Mouse (Mus musculus) heart, postnatal 0 days (tissue): ENCODE measurements at regions not wholly inside any gene's neighbourhood (a gene's known extent, or its start where the extent isn't known, plus 50 kb on each side); places are given as distances from the start of the nearest gene placed in this dataset.

Experiments
- CTCF ChIP-seq: IDR thresholded peaks from 2 replicates; pipeline ENCODE4 v1.5.1; 2016; ENCODE audit warnings: antibody characterized with exemption, control low read depth, low read depth
- EP300 ChIP-seq: IDR thresholded peaks from 2 replicates; pipeline ENCODE4 v1.6.1; 2016; ENCODE audit warnings: antibody characterized with exemption, low read depth

DNA sequence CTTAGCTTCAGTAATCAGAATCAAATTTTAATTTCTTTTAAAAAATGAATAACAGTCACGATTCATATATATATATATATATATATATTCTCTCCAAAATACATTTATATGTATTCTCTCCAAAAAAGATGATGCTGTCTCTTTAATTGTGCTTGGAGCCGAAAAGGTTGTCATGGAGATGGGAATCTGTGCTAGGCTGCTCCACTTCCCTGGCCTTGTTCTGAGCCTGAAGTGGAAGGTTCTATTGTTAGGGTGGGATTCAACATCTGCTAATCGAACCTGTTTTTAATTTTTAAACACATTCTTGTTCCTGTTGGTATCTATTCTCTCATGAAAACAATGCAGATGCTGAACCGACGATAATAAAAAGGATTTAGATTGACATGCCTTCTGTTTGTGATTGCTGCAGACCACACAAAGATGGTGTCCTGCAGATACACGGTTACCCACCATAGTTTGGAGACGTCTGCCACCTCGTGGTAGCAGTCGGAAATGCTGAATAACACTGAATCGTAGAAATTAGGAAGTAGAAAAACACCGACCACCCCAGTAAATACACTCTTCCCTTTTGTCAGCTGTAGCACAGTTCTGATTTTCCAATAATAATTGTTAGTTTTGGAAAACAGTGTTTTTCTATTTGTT lies 77.9 kb upstream of the Plppr4 start:
- TF ChIP-seq CTCF (peak; percentile 90), EP300 (no peak)
